Mouse (Mus musculus): ENCODE data around the gene B230118H07Rik. TPM values are rescaled to one million over a fixed set of nuclear protein-coding genes. Genes with fewer than 3 reads are reported as not detected.

Gene B230118H07Rik
- total RNA-seq, 4 experiments from 2014 or later, result 26.9 to 41.0 (median 28.7) TPM

GRCm38 (mm10) chr2:101639840-101640350 lies 9.4 kb downstream of the B230118H07Rik start:
- DNase-seq (ENCODE audit: low spot score in 2 of 2), result no peak

- DNase-seq (ENCODE audit: low spot score in 2 of 2), result no peak
Measured at GRCm38 (mm10) chr2:101638979-101639839, 10.1 kb downstream of the B230118H07Rik start.

- DNase-seq (ENCODE audit: low spot score in 2 of 2), result peak; percentile 75 to 94
Measured at GRCm38 (mm10) chr2:101628297-101629236, 20.8 kb downstream of the B230118H07Rik start.

- DNase-seq (ENCODE audit: low spot score in 2 of 2), result no peak
Measured at GRCm38 (mm10) chr2:101627227-101627626, 22.1 kb downstream of the B230118H07Rik start.

GRCm38 (mm10) chr2:101624526-101624925 lies 24.8 kb downstream of the B230118H07Rik start, which contains the start of gene Rag2:
Gene Rag2, plus strand, starts transcription at chr2:101624718.
- no peak for DNase-seq (ENCODE audit: low spot score in 2 of 2)

- DNase-seq (ENCODE audit: low spot score in 2 of 2), result no peak
Measured at GRCm38 (mm10) chr2:101624011-101624410, 25.3 kb downstream of the B230118H07Rik start.

GRCm38 (mm10) chr2:101623042-101623441 lies 26.3 kb downstream of the B230118H07Rik start:
- DNase-seq (ENCODE audit: low spot score in 2 of 2), result no peak

GRCm38 (mm10) chr2:101621611-101622010 lies 27.7 kb downstream of the B230118H07Rik start:
- DNase-seq (ENCODE audit: low spot score in 2 of 2), result no peak

- DNase-seq (ENCODE audit: low spot score in 2 of 2), result no peak
Measured at GRCm38 (mm10) chr2:101620899-101621298, 28.4 kb downstream of the B230118H07Rik start.

- DNase-seq (ENCODE audit: low spot score in 2 of 2), result no peak
Measured at GRCm38 (mm10) chr2:101618373-101618772, 31.0 kb downstream of the B230118H07Rik start.

GRCm38 (mm10) chr2:101615464-101616305 lies 33.6 kb downstream of the B230118H07Rik start:
- DNase-seq (ENCODE audit: low spot score in 2 of 2), result no peak

- DNase-seq (ENCODE audit: low spot score in 2 of 2), result no peak
Measured at GRCm38 (mm10) chr2:101610861-101611260, 38.5 kb downstream of the B230118H07Rik start.

- no peak for DNase-seq (ENCODE audit: low spot score in 2 of 2)
Measured at GRCm38 (mm10) chr2:101608232-101608894, 41.0 kb downstream of the B230118H07Rik start.

- no peak for DNase-seq (ENCODE audit: low spot score in 2 of 2)
Measured at GRCm38 (mm10) chr2:101603099-101603498, 46.2 kb downstream of the B230118H07Rik start.

- DNase-seq (ENCODE audit: low spot score in 2 of 2), result no peak
Measured at GRCm38 (mm10) chr2:101600703-101601102, 48.6 kb downstream of the B230118H07Rik start.

GRCm38 (mm10) chr2:101598190-101599181 lies 50.8 kb downstream of the B230118H07Rik start:
- DNase-seq (ENCODE audit: low spot score in 2 of 2), result no peak

- DNase-seq (ENCODE audit: low spot score in 2 of 2), result no peak
Measured at GRCm38 (mm10) chr2:101597186-101597585, 52.1 kb downstream of the B230118H07Rik start.

GRCm38 (mm10) chr2:101594681-101595080 lies 54.7 kb downstream of the B230118H07Rik start:
- no peak for DNase-seq (ENCODE audit: low spot score in 2 of 2)

GRCm38 (mm10) chr2:101592886-101593285 lies 56.4 kb downstream of the B230118H07Rik start:
- no peak for DNase-seq (ENCODE audit: low spot score in 2 of 2)

All from left cerebral cortex, adult 8-10 months (tissue).